Mouse (Mus musculus): ENCODE results near the gene Megf9.

DNA sequence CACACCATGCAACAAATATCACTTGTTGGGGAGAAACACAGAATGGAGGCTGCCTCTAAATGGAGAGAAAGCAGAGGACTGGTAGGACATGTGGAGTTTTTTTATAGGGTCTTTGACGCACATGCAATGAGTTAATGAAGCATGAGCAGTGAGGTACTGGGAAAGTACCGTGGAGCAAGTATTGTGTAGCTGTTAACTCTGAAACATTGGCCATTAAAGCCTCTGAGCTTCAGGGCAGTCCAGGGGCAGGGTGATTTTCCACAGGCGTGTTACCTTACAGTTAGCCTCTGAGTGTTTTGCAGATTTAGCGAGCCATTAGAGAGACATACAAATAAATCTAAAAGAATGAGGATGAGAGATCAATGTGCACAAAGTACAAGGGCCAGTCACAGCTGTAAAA lies 17.3 kb upstream of the Megf9 start:
- no peak for TF ChIP-seq CTCF (IDR thresholded peaks at IDR 0.05)
- TF ChIP-seq EP300 (IDR thresholded peaks at IDR 0.05): no peak

Data from lung, postnatal 0 days (tissue).